Mouse (Mus musculus) subcutaneous adipose tissue, adult 2 months (tissue): Measurements from ENCODE around the gene Cfap221. TPM values are rescaled to one million over a fixed set of nuclear protein-coding genes. Genes with fewer than 3 reads are reported as not detected.

ENCODE experiments used
- polyA plus RNA-seq: library from polyadenylated mRNA; depleted of rRNA; stranded (reverse); fragments of >200 nt; gene quantifications from 2 replicates; pipeline ENCODE4 v1.2.3, GENCODE M21; 2012; ENCODE audit warnings: low replicate concordance; rRNA removed

The Cfap221 gene
- polyA plus RNA-seq: 0.14 and 0.73 TPM in 2 replicates

DNA sequence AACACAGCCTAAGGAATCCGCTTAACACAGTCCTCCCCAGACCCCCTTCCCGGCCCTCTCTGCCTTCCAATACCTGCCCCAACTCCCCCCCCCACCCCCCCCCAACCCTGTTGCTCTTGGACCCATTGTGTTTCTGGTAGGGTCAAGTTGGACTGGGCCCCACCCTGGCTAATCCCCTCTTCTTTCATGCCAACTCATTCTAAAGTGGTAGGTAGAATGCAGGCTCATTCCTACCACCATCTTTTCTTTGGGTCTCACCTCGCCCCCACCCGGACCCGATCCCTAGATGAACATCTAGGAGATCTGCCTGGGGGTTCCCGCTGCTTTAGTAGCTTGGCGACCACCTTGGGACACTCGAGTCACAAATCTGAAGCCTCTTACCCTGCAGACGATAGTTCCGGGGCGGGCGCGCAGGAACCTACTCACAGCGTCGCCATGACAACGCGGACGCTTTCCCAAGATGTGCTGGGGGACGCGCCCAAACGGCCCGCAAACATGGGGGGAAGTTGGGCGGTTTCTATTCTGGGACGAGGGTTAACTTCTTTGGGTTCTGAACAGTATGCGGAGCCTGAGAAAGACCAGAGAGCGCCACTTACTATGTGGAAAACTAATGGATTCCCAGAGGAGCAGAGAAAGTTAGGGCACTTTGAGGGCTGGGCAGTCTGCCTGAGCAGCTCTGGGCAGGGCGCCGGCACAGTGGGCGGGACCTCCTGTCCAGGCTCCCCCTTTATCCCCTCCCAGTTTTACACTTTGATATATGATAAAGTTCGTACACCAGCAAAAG is at the start of gene Cfap221:
Gene Cfap221, minus strand, starts transcription at position 437 of the 784 bp plus-strand sequence.

DNA sequence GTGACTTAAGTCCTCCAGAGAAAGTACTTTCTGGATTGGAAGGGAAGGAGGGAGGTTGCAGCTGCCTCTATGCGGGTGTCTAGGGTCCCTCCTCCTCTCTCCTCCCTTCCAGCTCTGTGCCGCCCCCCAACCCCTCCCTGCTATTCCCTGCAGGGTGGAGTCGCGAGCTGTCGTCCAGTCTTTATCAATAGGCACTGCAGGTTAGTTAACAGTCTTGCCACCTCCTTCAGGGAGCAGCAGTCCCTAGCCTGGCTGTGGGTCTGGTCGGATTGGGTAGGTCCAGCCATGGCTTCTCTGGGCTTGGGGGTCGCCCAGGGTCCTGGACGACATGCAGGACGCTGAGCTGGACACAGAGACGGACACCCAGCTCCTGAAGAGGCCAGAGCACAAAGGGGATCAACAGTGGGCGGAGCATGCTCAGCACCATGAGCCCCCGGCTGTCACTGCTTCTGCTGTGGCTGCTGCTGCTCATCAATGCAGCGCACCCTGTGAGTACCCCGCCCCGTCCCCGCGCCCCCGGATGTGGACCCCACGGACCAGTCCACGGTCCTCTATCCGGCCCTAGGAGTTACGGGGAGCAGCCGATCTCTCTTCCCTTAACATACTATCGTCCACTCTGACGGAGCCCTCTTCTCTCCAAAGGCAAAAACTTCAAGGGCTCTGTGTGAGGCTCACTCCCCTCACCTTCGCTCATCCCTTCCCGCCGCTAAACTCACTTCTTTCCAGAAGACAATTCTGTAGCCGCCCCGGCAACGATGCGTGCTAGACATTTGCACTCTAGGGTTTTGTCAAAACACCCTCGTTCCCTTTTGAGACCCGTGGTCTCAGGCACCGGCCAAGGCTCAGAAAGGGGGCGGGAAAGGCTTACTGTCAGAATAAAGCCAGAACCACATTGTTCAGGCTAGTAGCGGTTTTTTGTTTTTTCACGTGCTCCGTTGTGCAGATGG is 10.1 kb upstream of the Cfap221 start, which contains the start of gene Sctr:
Gene Sctr, plus strand, starts transcription at position 51 of the 947 bp plus-strand sequence.

DNA sequence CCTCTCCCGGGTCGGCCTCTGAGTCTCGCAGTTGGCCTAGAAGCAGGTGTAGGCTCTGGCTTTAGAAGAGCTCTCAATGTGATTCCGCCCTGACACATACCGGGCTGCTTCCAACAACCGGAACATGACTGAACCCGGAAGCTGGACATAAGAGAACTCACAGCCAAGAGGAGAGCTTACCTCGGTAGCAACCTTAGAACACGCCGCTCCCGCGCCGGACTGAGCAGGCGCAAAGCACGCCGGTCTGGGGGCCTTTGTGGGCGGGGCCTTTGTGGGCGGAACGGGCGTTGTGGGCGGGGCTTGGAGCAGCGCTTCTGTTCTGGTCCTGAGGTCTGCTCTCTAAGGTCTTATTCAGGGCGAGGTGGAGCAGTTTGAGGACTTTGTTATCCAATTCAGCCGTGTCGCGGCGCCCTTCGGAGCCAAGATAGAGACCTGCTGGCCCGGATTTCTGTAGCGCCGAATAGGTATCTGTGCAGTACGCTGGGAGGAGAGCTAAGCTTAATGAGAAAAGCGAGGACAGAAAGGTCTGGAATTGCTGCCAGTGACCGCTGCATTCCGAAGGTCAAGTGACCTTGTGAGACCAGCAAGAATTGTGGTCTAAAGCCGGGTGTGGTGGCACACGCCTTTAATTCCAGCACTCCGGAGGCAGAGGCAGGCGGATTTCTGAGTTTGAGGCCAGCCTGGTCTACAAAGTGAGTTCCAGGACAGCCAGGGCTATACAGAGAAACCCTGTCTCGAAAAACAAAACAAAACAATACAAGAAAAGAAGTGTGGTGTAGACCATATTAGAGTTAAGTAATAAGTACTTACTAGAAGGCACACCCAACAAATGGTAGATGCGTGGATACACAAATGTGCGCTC is 83.8 kb downstream of the Cfap221 start, which contains the start of gene Tmem177:
Gene Tmem177, minus strand, starts transcription at position 256 of the 862 bp plus-strand sequence.

Other genes with a start within 250 kb of the Cfap221 start
- gene Ptpn4, start 159.6 kb downstream of the Cfap221 start, polyA plus RNA-seq: 4.6 and 6.6 TPM in 2 replicates
- 8.0 and 9.8 TPM in 2 replicates for gene Tmem177, start 84.0 kb downstream of the Cfap221 start, polyA plus RNA-seq
- 3.4 and 12.6 TPM in 2 replicates for gene Sctr, start 9.7 kb upstream of the Cfap221 start, polyA plus RNA-seq
- gene Tmem37, start 76.8 kb upstream of the Cfap221 start, polyA plus RNA-seq: 19.8 and 54.8 TPM in 2 replicates
- 1,107 and 3,995 TPM in 2 replicates for gene Dbi, start 123.8 kb upstream of the Cfap221 start, polyA plus RNA-seq
- gene 3110009E18Rik, start 124.0 kb upstream of the Cfap221 start, polyA plus RNA-seq: 3.0 and 3.3 TPM in 2 replicates